Mouse (Mus musculus) bone marrow, adult 2 months (tissue): ENCODE measurements around the gene Specc1l.
A peak's percentile ranks its signal among the peaks of the same experiment; 100 is the strongest.

Source experiments
- CTCF ChIP-seq: fragments of 200-500 bp; IDR thresholded peaks from 2 replicates; pipeline ENCODE4 v1.5.1; 2011; ENCODE audit warnings: low read length, control low read depth; ENCODE audit not compliant: control insufficient read depth, insufficient read depth
- POLR2A ChIP-seq: fragments of 200-500 bp; IDR thresholded peaks from 2 replicates; pipeline ENCODE4 v1.6.1; 2011; ENCODE audit warnings: low read depth, mild to moderate bottlenecking, control low read depth, low read length, borderline replicate concordance; ENCODE audit not compliant: control insufficient read depth

DNA sequence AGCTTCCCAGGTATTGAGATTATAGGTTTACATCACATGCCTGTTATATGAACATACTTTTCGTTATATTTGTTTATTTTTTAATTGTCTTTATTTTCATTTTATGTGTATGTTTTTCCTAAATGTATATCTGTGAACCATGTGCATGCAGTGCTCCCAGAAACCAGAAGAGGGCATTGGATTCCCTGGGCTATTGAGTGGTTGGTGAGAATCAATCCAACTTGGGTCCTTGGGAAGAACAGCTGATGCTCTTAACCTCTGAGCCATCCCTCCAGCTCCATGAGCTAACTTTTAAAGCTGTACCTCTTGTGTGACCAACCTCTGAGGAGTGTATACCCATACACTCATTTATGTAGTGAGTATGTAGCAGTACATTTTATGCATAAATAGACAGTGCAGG is 65.6 kb downstream of the Specc1l start:
- TF ChIP-seq CTCF, result peak; percentile 20; the same call in 1 of the 2 replicates
- TF ChIP-seq POLR2A, result no peak
